Mouse (Mus musculus) regulatory T cell (primary cell): ENCODE measurements around the gene Nf1.

Experiments used
- in situ Hi-C: fragments of 300-600 bp; cut with MboI, MseI; formaldehyde crosslinking; loops from one replicate; pipeline ENCODE4 v1.15.1; 2025; ENCODE audit warnings: high pct_unique_total_duplicates

Nf1 gene

DNA sequence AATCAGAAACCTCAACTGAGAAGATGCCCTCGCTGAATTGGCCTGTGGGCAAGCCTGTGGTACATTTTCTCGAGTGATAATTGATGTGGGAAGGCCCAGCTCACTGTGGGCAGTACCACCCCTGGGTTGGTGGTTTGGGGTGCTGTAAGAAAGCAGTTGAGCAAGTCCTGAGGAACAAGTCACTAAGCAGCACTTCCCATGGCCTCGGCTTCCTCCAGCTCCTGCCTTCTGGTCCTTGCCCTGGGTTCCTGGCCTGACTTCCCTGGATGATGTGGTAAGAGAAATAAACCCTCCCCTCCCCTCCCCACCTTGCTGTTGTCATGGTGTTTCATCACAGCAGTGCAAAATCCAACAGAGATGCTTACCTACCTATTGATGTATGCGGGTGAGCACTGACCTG, 11.4 kb upstream of the Nf1 start:
- in situ Hi-C loops = loop anchor here (5.0 kb wide), 1 partner anchor 56 kb away; no protein-coding TSS in a partner anchor

DNA sequence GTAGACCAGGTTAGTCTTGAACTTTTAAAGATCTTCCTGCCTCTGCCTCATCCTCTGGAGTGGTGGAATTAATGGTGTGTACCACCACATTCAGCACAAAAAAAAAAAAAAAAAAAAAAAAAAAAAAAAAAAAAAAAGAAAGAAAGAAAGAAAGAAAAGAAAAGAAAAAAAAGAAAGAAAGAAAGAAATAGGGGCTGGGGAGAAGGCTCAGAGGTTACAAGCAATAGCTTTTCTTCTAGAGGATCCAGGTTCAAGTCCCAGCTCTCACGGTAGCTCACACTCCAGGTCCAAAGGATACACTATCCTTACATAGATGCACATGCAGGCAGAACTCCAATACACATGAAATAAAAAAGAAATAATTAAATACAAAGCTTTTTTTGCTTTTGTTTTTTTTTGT, 9.9 kb upstream of the Nf1 start:
- in situ Hi-C loops = loop anchor here (5.0 kb wide), 1 partner anchor 57 kb away; no protein-coding TSS in a partner anchor

DNA sequence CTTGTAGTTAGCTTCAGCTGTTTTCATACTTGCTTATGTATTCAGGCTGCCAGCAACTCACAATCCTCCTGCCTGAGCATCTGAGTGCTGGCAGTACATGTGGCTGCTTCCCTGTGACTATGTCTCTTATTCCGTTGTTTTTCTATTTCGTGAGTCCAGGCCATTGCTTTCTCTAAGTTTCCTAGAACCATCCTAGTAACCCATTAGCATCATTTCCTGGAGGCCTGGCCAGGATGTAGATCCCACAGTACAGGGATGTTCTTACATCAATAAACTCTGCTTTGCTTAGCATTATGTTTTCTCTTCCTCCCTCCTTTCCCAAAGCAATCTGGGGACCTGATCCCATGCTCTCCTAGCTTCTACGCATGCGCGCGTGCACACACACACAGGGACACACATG, 4.4 kb upstream of the Nf1 start:
- in situ Hi-C loops = no loop called here

DNA sequence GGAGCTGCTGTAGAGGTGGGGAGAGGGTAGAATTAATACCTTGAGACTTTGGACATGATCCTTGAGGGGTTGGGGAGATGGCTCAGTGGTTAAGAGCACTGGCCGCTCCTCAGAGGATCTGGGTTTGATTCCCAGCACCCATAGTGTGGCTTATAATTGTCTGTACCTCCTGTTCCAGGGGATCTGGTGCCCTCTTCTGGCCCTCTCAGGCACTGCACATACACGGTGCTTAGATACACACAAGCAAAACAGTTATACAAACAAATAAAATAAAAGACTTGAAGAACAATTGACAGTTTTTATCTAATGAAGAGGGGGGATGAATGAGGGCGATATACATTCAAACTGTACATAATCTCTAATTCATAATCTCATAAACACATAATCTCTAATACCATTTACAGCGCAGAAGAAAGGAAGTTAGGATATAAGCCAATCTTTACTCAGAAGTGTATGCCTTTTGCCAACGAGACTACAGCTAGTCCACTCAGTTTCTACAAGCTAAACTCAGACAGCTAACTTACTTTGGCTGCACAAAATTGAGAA, 2.7 kb upstream of the Nf1 start:
- in situ Hi-C loops = no loop called here

DNA sequence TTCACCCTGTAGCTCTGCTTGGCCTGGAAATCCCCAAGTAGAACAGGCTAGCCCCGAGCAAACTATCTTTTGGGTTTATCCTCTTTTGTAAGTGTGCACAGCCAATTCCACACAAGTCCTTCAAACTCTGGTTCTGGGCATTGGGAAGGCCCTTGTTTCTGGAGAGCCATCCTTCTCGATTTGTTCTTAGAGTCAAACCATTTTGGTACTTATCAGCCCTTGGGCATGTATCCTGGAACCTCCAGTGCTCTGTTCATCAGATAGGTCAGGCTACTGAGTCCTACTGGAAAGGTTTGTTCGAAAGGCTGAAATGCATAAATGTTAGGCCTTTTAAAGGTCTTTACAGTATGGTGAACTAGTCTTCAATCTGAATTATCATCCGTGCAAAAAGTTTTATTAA, 872 bp upstream of the Nf1 start:
- in situ Hi-C loops = no loop called here

DNA sequence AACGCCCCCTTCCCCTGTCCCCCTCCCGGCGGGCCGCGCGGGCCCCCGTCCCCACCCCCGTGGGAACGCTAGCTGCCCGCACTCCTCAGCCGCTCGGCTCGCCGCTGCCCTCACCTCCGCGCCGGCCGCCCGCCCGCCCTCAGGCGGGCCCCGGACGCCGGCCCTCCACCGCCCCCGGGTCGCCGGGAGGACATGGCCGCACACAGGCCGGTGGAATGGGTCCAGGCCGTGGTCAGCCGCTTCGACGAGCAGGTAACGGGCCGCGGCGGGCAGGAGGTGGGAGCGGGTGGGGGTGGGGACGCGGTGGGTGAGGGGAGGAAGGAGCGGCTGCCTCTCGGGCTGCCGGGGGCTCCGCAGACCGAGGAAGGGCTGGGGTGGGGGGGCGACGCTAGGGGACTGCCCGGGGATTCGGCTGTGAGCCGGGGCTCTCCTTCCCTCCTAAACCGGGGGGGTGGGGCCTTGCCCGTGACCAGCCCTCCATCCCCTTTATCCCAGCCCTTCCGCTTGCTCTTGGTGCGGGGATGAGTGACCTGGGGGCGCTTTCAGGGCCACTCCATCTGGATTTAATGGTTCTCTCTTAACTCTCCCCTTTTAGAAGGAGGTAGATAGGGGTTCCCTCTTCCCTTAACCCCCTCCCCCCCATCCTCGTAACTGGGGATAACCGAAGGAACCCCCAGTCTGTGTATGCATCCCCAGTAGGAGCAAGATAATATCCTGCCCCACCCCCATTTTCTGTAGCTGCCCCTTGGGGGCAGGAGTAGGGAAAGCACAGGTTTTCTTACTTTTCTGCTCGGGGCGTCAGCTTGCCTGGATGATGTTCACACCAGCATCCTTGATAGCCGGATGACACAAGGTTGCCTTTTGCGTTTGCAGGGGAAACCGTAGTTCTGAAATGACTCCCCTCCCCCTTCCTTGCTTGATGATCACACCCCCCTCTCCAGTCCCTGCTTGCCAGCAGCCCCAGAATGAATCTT, 602 bp downstream of the Nf1 start:
- in situ Hi-C loops = no loop called here

DNA sequence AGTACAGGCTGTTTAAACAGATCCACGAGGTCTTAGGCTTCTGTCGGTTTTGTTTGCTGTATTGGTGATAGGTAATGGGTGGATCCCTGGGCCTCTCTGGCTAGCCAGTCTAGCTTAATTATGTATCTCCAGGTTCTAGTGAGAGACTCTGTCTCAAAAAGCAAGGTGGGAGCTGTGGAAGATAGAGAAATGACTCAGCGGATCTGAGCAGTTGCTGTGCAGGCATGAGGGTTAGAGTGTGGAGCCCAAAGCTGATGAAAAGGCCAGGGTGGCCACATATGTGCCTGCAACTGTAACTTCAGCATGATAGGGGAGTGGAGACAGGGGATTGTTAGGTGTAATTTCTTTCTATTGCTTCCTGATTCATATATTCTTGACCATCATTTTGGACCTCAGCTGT, 17.5 kb downstream of the Nf1 start:
- in situ Hi-C loops = no loop called here

DNA sequence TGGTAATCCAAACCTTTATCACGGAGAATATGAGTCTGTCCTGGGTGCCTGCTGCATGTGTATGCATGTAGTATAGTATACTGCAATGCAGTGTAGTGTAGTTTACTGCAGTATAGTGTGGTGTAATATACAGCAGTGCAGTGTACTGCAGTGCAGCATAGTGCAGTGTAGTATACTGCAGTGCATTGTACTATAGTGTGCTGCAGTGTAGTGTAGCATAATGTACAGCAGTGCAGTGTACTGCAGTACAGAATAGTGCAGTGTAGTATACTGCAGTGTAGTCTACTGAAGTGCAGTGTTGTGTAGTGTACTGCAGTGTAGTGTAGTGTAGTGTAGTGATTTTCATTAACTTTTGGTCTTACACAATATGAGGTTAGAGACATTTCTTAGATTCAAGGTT, 17.9 kb downstream of the Nf1 start:
- in situ Hi-C loops = no loop called here

DNA sequence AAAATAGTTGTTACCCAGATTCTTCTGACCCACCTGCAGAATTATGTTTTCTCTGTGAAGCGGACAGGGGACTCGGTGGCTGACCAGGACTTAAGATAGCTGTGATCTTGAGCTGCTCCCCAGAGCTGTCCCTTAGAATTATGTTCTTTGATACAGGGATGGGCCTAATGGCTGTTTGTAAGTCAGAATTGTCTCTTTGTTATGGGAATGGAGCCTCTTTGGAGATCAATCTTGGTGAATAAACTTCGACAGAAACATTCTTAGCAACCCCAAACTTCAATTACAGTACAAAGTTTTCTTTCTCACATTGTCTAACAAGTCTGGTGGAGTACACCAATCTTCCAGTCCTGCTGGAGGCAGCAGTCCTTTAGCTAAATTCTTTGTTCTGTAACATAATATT, 25.5 kb downstream of the Nf1 start:
- in situ Hi-C loops = no loop called here

DNA sequence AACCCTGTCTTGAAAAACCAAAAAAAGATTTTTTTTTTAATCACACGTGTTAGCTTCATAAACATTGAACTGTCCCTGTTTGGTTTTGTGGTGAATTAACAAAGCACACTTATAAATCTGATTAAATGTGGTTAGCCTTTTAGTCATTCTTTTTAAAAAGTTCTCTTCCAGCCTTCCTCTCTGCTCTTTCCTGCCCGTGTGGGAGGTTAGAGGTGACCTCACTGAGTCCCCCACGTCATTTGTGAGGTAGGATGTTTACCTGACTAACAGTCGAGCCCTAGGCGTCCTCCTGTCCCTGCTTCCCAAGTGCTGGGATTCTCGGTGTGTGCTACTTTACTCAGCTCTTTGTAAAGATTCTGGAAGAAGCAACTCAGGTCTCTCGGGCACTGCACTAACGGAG, 26.8 kb downstream of the Nf1 start:
- in situ Hi-C loops = no loop called here

DNA sequence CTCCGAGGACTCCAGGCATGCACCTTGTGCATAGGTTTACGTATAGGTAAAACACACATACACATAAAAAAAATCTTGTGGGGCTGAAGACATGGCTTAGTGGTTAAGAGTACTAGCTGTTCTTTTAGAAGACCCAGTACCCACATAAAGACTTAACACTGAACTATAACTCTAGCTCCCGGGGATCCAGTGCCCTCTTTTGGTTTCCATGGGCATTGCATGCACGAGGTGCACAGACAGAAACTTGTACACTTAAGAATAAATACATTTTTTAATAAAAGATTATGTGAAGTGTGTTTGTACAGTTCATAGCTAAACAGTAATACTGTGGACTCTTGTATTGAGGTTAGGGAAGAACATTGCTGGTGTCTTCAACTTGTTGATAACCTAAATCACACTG, 33.5 kb downstream of the Nf1 start:
- in situ Hi-C loops = no loop called here

DNA sequence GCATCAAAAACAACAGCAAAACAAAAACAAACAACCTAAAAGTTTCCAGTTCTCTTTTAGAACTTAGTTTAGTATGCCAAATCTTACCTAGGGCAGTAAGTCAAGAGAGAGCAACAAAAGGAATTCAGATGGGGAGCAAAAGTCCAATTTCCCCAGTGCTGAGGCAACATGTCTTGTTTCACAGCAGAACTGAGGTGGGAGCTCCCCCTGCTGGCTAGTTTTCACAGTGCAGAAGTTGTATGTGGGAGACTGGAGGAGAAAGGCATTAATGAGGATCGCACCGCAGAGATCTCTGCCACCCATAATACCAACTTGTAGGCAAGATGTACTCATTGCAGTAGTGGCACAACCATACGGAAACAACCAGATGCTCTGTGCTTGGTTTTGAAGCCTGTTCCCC, 58.8 kb downstream of the Nf1 start:
- in situ Hi-C loops = no loop called here

DNA sequence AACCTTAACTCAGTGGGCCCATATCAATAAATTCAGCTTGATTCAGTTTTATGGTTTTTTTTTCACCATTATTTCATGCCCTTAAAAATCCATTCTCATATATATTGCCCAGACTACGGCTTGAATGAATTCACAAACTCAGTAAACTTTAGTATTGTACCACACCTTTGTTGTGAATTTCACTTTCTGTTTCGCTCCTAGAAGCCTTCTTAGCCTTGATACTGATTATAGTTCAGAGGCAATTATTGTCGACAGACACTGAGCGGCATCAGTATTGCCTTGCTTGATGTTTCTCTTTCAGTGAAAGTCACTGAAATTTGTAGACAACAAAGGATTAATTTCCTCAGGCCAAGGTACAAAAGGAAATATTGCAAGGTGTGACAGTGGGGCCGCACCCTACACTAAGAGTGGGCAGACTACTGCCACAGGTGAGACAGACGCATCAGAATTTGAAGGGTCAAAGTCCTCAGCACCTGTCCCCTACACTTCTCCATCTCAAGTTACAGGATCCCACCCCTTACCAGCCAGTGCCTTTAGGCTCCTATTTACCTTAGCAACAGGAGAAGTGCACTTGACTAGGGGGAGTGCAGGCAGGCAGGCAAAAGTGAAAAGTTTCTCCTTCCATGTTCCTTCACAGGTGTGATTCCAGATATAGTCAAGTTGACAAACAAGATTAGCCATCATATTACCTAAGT, 64.3 kb downstream of the Nf1 start:
- in situ Hi-C loops = no loop called here

DNA sequence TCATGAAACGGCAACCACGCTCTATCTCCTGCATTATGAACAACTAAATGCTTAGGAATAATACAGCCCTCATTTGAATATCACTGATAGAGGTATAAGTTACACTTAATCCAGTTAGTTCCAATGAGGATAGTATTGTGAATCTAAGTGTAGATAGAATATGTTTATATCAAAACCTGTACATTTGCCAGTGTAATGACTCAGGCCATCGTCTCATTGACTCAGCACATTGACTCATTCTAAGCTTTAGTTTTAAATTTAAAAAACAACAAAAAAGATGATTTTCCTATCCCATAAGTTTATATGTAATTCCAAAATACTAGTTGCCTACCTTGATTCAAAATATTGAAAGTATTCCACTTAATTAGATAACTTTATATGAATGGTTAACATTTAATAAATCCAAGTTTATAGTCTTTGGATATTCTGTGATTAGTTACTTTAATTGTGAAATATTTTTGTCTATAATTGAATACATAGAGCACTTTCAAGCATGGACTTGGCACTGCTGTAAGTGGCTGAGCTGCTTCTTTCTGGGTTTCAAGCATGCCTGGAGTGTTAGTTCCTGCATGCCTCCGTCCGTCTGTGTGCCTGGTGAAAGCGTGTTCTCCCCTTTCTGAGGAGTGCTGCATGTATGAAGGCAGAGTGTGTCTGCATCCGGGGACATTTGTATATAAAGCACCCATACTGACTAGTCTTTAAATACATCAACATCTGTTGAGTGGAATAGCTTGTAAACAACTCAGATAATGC, 74.4 kb downstream of the Nf1 start:
- in situ Hi-C loops = no loop called here

DNA sequence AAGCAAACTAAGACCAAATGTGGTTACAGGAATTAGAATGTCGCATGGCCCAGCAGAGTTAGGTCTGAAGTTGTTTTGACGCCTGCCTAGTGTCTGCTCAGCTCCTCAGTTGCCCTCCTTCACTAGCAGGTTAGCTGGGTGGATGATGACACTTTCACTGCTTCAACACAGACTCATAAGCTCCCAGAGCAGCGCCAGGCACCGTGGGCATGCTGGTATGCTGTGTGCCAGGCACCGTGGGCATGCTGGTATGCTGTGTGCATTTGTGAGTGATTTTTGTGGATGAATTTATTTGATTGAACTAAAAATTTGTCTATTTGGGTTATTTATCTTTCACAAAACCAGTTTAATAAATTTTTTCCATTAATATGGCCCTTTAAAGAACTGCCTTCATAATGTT, 83.0 kb downstream of the Nf1 start:
- in situ Hi-C loops = no loop called here

DNA sequence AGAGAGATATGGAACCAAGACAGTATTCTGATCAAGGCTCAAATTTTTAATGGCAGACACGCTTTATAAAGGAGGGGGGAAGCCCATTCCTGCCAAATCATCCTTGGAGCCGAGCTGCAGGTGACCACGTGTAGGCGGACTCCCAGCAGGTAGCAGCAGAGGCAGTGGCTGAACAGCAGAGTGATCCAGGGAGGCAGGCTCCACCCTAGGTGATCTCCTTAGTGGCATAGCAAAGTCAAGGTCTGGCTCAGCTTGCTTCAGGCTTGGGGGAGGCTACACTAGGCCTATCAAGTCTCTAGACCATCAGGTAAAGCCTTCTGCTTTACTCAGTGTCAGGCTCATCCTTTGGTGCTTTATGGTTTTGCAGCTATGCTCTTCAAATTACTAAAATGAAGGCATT, 87.1 kb downstream of the Nf1 start:
- in situ Hi-C loops = no loop called here

DNA sequence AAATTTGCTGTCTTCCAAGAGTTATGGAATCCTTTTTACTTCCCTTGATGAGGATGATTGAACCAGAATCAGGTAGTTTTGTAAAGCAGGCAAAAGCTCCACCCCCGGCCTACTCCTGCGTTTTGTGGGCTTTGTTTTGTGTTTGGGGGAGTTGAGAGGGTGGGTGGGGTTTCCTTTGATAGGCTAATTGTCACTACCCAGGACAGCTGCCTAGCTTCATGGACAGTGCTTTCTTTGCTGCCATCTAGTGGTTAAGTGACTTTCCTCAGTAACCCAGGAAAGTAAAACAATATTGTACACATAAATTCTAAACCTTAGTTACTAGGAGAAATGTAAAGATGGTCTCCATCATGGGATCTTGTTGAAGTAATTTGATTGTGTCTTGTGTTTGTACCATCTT, 88.1 kb downstream of the Nf1 start:
- in situ Hi-C loops = no loop called here

DNA sequence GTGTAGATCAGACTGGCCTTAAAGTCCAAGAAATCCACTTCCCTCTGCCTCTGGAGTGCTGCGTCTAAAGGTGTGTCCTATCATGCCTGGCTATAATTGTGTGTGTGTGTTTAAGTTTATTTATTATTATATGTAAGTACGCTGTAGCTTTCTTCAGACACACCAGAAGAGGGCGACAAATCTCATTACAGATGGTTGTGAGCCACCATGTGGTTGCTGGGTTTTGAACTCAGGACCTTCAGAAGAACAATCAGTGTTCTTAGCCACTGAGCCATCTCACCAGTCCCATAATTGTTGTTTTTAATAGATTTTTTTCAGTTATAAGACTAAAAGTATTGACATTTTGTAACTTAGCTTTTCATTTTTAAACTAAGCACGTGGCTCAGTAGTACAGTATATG, 95.8 kb downstream of the Nf1 start:
- in situ Hi-C loops = no loop called here

DNA sequence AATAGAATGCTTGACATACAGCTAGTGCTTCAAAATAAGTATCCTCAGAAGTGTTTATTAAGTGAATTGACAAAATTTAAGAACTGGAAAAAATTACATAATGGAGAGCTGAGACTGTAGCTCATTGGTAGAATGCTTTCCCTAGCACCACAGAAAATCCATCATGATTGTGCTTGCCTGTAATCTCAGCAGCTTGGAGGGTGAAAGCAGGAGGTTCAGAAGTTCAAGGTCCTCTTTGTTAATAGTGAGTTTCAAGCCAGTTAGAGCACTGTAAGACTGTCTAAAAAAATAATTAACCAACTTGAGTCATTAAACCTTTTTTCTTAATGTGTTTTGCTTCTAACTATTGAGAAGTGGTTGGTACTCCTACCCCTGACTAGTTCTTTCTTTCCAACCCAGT, 108.9 kb downstream of the Nf1 start:
- in situ Hi-C loops = no loop called here

DNA sequence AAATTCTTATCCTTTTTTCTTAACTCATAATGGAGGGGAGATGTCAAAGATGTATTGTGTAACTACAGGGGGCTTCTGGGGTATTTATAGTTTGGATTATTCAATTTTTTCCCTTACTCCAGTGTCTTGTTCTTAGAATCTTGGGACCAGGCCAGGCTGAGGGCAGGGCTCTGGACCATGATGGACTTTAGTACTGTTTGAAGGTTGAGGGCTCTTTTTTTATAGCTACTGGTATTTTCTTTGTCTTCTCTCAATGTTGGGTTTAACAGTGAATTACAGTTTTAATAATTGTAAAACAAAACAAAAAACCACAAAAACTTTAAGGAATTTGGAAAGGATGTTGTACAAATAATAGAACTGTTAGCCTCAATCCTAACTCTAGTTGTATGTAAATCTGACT, 113.5 kb downstream of the Nf1 start:
- in situ Hi-C loops = no loop called here

DNA sequence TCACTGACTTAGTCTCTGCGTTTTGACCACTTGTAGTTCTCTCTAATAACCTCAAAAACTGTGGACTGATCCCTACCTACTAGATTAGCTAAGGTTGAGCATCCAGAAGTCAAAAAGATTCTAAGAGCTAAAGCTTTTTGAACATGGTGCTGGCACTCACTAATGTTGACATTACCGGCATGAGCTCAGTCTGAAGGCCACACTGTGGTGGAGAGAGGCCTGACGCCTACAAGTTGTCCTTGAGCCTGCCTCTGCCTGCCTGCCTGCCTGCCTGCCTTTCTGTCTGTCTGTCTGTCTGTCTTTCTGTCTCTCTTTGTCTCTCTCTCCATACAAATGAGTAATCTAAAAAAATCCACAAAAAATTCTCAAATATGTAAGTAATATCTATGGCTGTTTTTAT, 118.4 kb downstream of the Nf1 start:
- in situ Hi-C loops = no loop called here

DNA sequence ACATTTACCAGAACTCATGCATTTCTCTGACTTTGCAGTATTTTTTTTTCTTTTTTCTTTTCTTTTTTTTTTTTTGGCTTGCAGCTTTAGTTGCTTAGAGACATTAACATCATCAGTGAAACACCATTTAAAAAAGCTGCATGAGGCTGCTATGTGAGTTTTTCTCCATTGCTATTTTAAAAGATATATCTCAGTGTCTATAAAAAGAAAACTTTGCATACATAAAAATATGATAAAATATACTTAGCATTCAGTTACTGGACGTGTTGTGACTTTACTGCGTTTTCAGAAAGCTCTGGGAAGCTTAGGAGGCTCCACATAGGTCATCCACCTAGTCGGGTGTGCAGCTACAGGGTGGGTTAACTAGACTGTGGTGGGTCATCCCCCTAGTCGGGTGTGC, 120.4 kb downstream of the Nf1 start:
- in situ Hi-C loops = no loop called here
